Mouse (Mus musculus): ENCODE measurements around the gene Olfr65. TPM values are rescaled to one million over a fixed set of nuclear protein-coding genes. Genes with fewer than 3 reads are reported as not detected.

The Olfr65 gene
- polyA plus RNA-seq, 1 experiment, result not detected

GRCm38 (mm10) chr7:103874451-103874850 lies 28.8 kb upstream of the Olfr65 start:
- no peaks in the 10 kb centered on the region for H3K36me3 ChIP-seq (ENCODE audit: control insufficient read depth, insufficient read depth, low read length)
- TF ChIP-seq POLR2A (IDR thresholded peaks at IDR 0.05; ENCODE audit: low read depth, low read length) (no peak), CTCF (conservative IDR thresholded peaks at IDR 0.05; ENCODE audit: insufficient read depth, insufficient read length, low read depth, low read length) (no peak)
- no peaks in the 10 kb centered on the region for H3K4me1 ChIP-seq (ENCODE audit: control insufficient read depth, insufficient read depth, low read length)
- H3K27ac ChIP-seq (ENCODE audit: insufficient read depth, low read depth, low read length), result no peak overlapping the region
- WGBS, result 30% methylated on average over 5 of the region's 5 CpGs
- H3K27me3 ChIP-seq (replicated peaks; ENCODE audit: control insufficient read depth, insufficient read depth, low read length), result no peaks in the 10 kb centered on the region
- DNase-seq, result no peak
- H3K4me3 ChIP-seq (ENCODE audit: insufficient read depth, low read depth, low read length), result no peak overlapping the region

- no peaks in the 10 kb centered on the region for H3K36me3 ChIP-seq (ENCODE audit: control insufficient read depth, insufficient read depth, low read length)
- no peaks in the 10 kb centered on the region for H3K27me3 ChIP-seq (replicated peaks; ENCODE audit: control insufficient read depth, insufficient read depth, low read length)
- no peaks in the 10 kb centered on the region for H3K4me1 ChIP-seq (ENCODE audit: control insufficient read depth, insufficient read depth, low read length)
- H3K4me3 ChIP-seq (ENCODE audit: insufficient read depth, low read depth, low read length), result no peak overlapping the region
- no peak for DNase-seq
- TF ChIP-seq CTCF (conservative IDR thresholded peaks at IDR 0.05; ENCODE audit: insufficient read depth, insufficient read length, low read depth, low read length), result no peak
- no peak for TF ChIP-seq POLR2A (IDR thresholded peaks at IDR 0.05; ENCODE audit: low read depth, low read length)
- H3K27ac ChIP-seq (ENCODE audit: insufficient read depth, low read depth, low read length), result no peak overlapping the region
- WGBS, result 83% methylated on average over 2 of the region's 2 CpGs
Measured at GRCm38 (mm10) chr7:103877093-103877492, 26.2 kb upstream of the Olfr65 start.

GRCm38 (mm10) chr7:103886152-103886551 lies 17.1 kb upstream of the Olfr65 start, which contains the start of gene Olfr66:
TSS of gene Olfr66 (minus strand) at chr7:103886252.
- no peak for TF ChIP-seq POLR2A (IDR thresholded peaks at IDR 0.05; ENCODE audit: low read depth, low read length)
- TF ChIP-seq CTCF (conservative IDR thresholded peaks at IDR 0.05; ENCODE audit: insufficient read depth, insufficient read length, low read depth, low read length), result no peak
- no peak for DNase-seq
- Histone ChIP-seq H3K27ac (ENCODE audit: insufficient read depth, low read depth, low read length) (no peak within 1 kb of the TSS), H3K4me1 (ENCODE audit: control insufficient read depth, insufficient read depth, low read length) (no peaks in the 10 kb centered on the region), H3K4me3 (ENCODE audit: insufficient read depth, low read depth, low read length) (no peak within 1 kb of the TSS), H3K27me3 (replicated peaks; ENCODE audit: control insufficient read depth, insufficient read depth, low read length) (no peaks in the 10 kb centered on the region), H3K36me3 (ENCODE audit: control insufficient read depth, insufficient read depth, low read length) (no peaks in the 10 kb centered on the region)

GRCm38 (mm10) chr7:103894385-103894784 lies 8.9 kb upstream of the Olfr65 start, which contains the start of gene Olfr64:
TSS of gene Olfr64 (minus strand) at chr7:103894485.
- Histone ChIP-seq H3K27me3 (replicated peaks; ENCODE audit: control insufficient read depth, insufficient read depth, low read length) (no peaks in the 10 kb centered on the region), H3K4me3 (ENCODE audit: insufficient read depth, low read depth, low read length) (no peak within 1 kb of the TSS), H3K27ac (ENCODE audit: insufficient read depth, low read depth, low read length) (no peak within 1 kb of the TSS), H3K36me3 (ENCODE audit: control insufficient read depth, insufficient read depth, low read length) (no peaks in the 10 kb centered on the region), H3K4me1 (ENCODE audit: control insufficient read depth, insufficient read depth, low read length) (no peaks in the 10 kb centered on the region)
- no peak for TF ChIP-seq POLR2A (IDR thresholded peaks at IDR 0.05; ENCODE audit: low read depth, low read length)
- no peak for TF ChIP-seq CTCF (conservative IDR thresholded peaks at IDR 0.05; ENCODE audit: insufficient read depth, insufficient read length, low read depth, low read length)
- no peak for DNase-seq
- 61% methylated on average over 1 of the region's 1 CpGs for WGBS

DNA sequence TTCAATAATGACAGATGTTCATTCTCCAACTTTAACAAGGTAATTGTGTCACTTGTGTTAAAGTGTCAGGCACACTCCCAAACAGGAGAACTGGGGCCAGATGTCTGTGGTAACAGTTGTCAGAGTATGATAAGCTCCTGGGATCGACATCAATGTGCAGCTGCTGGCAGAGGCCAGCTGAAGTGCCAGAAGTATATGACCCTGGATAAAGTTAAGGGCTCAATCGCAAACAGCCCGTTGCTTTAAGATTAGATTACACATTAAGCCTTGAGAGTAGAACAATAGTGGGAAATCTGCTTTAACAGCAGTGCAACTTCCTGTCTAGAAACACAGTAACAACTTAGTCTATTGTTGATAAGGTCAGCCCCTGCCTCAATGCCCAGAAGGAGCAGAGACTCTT lies 6.8 kb downstream of the Olfr65 start:
- 2% methylated on average over 3 of the region's 3 CpGs for WGBS
- TF ChIP-seq CTCF (conservative IDR thresholded peaks at IDR 0.05; ENCODE audit: insufficient read depth, insufficient read length, low read depth, low read length) (no peak), POLR2A (IDR thresholded peaks at IDR 0.05; ENCODE audit: low read depth, low read length) (no peak)
- Histone ChIP-seq H3K4me1 (ENCODE audit: control insufficient read depth, insufficient read depth, low read length) (no peaks in the 10 kb centered on the region), H3K27me3 (replicated peaks; ENCODE audit: control insufficient read depth, insufficient read depth, low read length) (no peaks in the 10 kb centered on the region), H3K4me3 (ENCODE audit: insufficient read depth, low read depth, low read length) (no peak overlapping the region), H3K36me3 (ENCODE audit: control insufficient read depth, insufficient read depth, low read length) (no peaks in the 10 kb centered on the region), H3K27ac (ENCODE audit: insufficient read depth, low read depth, low read length) (no peak overlapping the region)
- no peak for DNase-seq

DNA sequence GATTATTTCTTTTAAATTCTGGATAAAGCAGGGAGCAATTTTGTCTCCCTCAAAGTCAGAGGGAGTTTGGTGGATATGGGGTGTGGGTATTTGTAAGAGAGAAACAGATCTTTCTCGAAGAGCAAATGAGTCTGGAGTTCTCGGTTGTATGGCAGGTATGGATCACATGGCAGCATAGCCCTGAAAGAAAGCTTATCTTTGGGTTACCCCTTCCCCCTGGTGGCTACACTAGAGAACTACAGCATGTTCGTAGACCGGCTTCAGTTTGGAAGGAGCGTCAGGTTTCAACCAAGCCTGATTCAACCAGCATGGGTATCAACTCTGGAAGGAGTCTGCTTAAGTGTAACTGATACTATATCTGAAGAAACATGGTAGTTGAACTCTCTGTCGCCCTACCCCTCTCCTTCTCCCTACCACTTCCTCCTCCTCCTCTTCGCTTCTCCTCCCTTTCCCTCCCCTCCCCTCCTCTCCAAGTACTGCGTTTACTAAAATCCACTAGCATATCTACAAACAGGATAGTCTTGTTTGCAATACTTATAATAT lies 9.8 kb downstream of the Olfr65 start:
- no peaks in the 10 kb centered on the region for H3K4me1 ChIP-seq (ENCODE audit: control insufficient read depth, insufficient read depth, low read length)
- no peaks in the 10 kb centered on the region for H3K27me3 ChIP-seq (replicated peaks; ENCODE audit: control insufficient read depth, insufficient read depth, low read length)
- TF ChIP-seq CTCF (conservative IDR thresholded peaks at IDR 0.05; ENCODE audit: insufficient read depth, insufficient read length, low read depth, low read length) (no peak), POLR2A (IDR thresholded peaks at IDR 0.05; ENCODE audit: low read depth, low read length) (no peak)
- H3K4me3 ChIP-seq (ENCODE audit: insufficient read depth, low read depth, low read length), result no peak overlapping the region
- no peak for DNase-seq
- H3K27ac ChIP-seq (ENCODE audit: insufficient read depth, low read depth, low read length), result no peak overlapping the region
- 39% methylated on average over 8 of the region's 8 CpGs for WGBS
- no peaks in the 10 kb centered on the region for H3K36me3 ChIP-seq (ENCODE audit: control insufficient read depth, insufficient read depth, low read length)

DNA sequence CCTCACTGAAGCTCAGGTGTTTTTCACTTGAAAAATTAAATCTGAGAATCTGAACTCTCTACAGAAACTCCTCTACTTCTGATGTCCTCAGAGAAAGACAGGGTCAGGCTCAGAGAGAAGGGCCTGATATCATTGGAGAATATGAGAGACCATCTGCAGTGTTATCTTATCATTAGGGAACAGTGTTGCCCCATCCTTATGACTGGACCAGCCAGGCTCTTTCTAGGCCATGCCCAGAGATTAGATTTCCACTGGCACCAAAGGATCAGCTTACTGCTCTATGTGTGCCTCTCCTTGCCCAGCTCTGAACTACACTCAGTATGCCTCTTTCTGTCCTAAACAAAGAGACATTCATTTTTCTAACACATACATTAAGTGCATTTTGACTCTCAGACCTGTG lies 12.1 kb downstream of the Olfr65 start:
- H3K4me3 ChIP-seq (ENCODE audit: insufficient read depth, low read depth, low read length), result no peak overlapping the region
- H3K36me3 ChIP-seq (ENCODE audit: control insufficient read depth, insufficient read depth, low read length), result no peaks in the 10 kb centered on the region
- no peak for DNase-seq
- TF ChIP-seq POLR2A (IDR thresholded peaks at IDR 0.05; ENCODE audit: low read depth, low read length), result no peak
- no peak for TF ChIP-seq CTCF (conservative IDR thresholded peaks at IDR 0.05; ENCODE audit: insufficient read depth, insufficient read length, low read depth, low read length)
- no peaks in the 10 kb centered on the region for H3K4me1 ChIP-seq (ENCODE audit: control insufficient read depth, insufficient read depth, low read length)
- no peak overlapping the region for H3K27ac ChIP-seq (ENCODE audit: insufficient read depth, low read depth, low read length)
- no peaks in the 10 kb centered on the region for H3K27me3 ChIP-seq (replicated peaks; ENCODE audit: control insufficient read depth, insufficient read depth, low read length)

Measured in kidney, adult 2 months (tissue).